In genomic region chr1:150065684-150066083, GRCm38 (mm10) we compare ENCODE assay signal across 27 mouse cellular contexts. TPM values are rescaled to one million over a fixed set of nuclear protein-coding genes. Genes with fewer than 3 reads are reported as not detected.
DNase-seq lines count a peak whose midpoint lies in the region; ATAC-seq and TF ChIP-seq lines count a peak whose summit lies in the region.
"Had no signal": no experiment of that assay in that cellular context is flagged by ENCODE, and none has a peak within 500 bp of the region (broad histone marks: within the 10 kb centered on the region; RNA-seq: fewer than 3 reads in every experiment).

No protein-coding gene starts in this region.

- DNase-seq in 3T3-L1 (ENCODE audit: low read depth, low spot score), result peak; percentile 41
- DNase-seq in hindbrain, postnatal 0 days (ENCODE audit: low spot score), result no peak
- DNase-seq in cerebellum, postnatal 10 days, result no peak
- no peak for DNase-seq in adrenal gland, adult 18-20 months (ENCODE audit: low spot score in 2 of 2)
- DNase-seq: adrenal gland, adult 2 months; adrenal gland, postnatal 10 days; adrenal gland, postnatal 25 days; B cell, adult 2 months; cerebellum, adult 11 months; cerebellum, adult 18-20 months; cerebellum, adult 8-10 months; cerebellum, adult 9-11 months; cerebellum, postnatal 25 days; forebrain, postnatal 0 days had no signal

- WGBS in hindbrain, postnatal 0 days, result 88% methylated on average over 1 of the region's 1 CpGs

- peaks cover 2% of the 10 kb centered on the region; the same call in 1 of the 2 replicates for H3K4me1 ChIP-seq in embryonic fibroblast, embryonic 13.5 days (ENCODE audit: control insufficient read depth, insufficient read depth, low read length)
- no peaks in the 10 kb centered on the region for H3K4me1 ChIP-seq in hindbrain, postnatal 0 days (ENCODE audit: insufficient read depth, low read length)
- H3K4me1 ChIP-seq: embryonic facial prominence, embryonic 10.5 days; embryonic facial prominence, embryonic 12.5 days; forebrain, embryonic 10.5 days; forebrain, embryonic 12.5 days; forebrain, embryonic 15.5 days had no signal

- H3K9ac ChIP-seq in hindbrain, postnatal 0 days (replicated peaks; ENCODE audit: low read length), result no peak overlapping the region
- H3K9ac ChIP-seq: embryonic facial prominence, embryonic 12.5 days; forebrain, embryonic 12.5 days; forebrain, embryonic 15.5 days; forebrain, postnatal 0 days had no signal

- ATAC-seq in megakaryocyte, adult 5-6 weeks (ENCODE audit: poor library complexity, severe bottlenecking), result peak; percentile 65
- ATAC-seq in hindbrain, postnatal 0 days, result no peak
- ATAC-seq: activated CD4-positive, CD25-positive, alpha-beta regulatory T cell, adult 4 months; CD4-positive, CD25-positive, alpha-beta regulatory T cell, adult 4 months; forebrain, embryonic 15.5 days; forebrain, postnatal 0 days; Patski had no signal

- no peaks in the 10 kb centered on the region for H3K27me3 ChIP-seq in hindbrain, postnatal 0 days (ENCODE audit: insufficient read depth, low read length)
- H3K27me3 ChIP-seq: CH12.LX; embryonic facial prominence, embryonic 12.5 days; forebrain, embryonic 12.5 days; forebrain, embryonic 15.5 days; Patski had no signal

- peak overlapping the region; percentile 57; the same call in 1 of the 2 replicates for H3K27ac ChIP-seq in embryonic fibroblast, embryonic 13.5 days (ENCODE audit: insufficient read depth, low read length)
- no peak overlapping the region for H3K27ac ChIP-seq in hindbrain, postnatal 0 days
- H3K27ac ChIP-seq: embryonic facial prominence, embryonic 10.5 days; embryonic facial prominence, embryonic 12.5 days; forebrain, embryonic 10.5 days; forebrain, embryonic 12.5 days; forebrain, embryonic 15.5 days had no signal

- TF ChIP-seq CTCF in embryonic fibroblast, embryonic 13.5 days (IDR thresholded peaks at IDR 0.05; ENCODE audit: borderline replicate concordance, insufficient read depth, low read length), result no peak
- no peak for TF ChIP-seq CTCF in hindbrain, postnatal 0 days (IDR thresholded peaks at IDR 0.05; ENCODE audit: low read depth)

- TF ChIP-seq POLR2A in embryonic fibroblast, embryonic 13.5 days (IDR thresholded peaks at IDR 0.05; ENCODE audit: low read depth, low read length), result no peak

- H3K4me3 ChIP-seq in embryonic fibroblast, embryonic 13.5 days (ENCODE audit: insufficient read depth, low read length), result no peak overlapping the region
- no peak overlapping the region for H3K4me3 ChIP-seq in hindbrain, postnatal 0 days (ENCODE audit: low read length)
- H3K4me3 ChIP-seq: embryonic facial prominence, embryonic 10.5 days; embryonic facial prominence, embryonic 12.5 days; erythroblast, embryonic 14.5 days; forebrain, embryonic 10.5 days; forebrain, embryonic 12.5 days; forebrain, embryonic 15.5 days had no signal

- no peaks in the 10 kb centered on the region for H3K9me3 ChIP-seq in hindbrain, postnatal 0 days (ENCODE audit: low read length)
- H3K9me3 ChIP-seq: embryonic facial prominence, embryonic 10.5 days; embryonic facial prominence, embryonic 12.5 days; forebrain, embryonic 10.5 days; forebrain, embryonic 12.5 days; forebrain, embryonic 15.5 days had no signal

- H3K4me2 ChIP-seq in hindbrain, postnatal 0 days (ENCODE audit: low read depth, low read length), result no peak overlapping the region
- H3K4me2 ChIP-seq: embryonic facial prominence, embryonic 12.5 days; forebrain, embryonic 12.5 days; forebrain, embryonic 15.5 days had no signal

- H3K36me3 ChIP-seq in hindbrain, postnatal 0 days (ENCODE audit: insufficient read depth, low read length), result no peaks in the 10 kb centered on the region
- H3K36me3 ChIP-seq: embryonic facial prominence, embryonic 10.5 days; embryonic facial prominence, embryonic 12.5 days; forebrain, embryonic 10.5 days; forebrain, embryonic 12.5 days; forebrain, embryonic 15.5 days; G1E had no signal

RNA-seq across cellular contexts. Expression of gene Ptgs2, which starts 34.1 kb away (rescaled TPM):
- polyA plus RNA-seq in embryonic fibroblast, embryonic 13.5 days (2011; ENCODE audit: insufficient read length, low read depth, missing spikeins), result 60.3 and 202 TPM in 2 replicates
- total RNA-seq in megakaryocyte, adult 5-6 weeks (2015), result 4.4 and 7.4 TPM in 2 replicates
- 2.2 and 5.9 TPM in 2 replicates for total RNA-seq in megakaryocyte, adult 5-6 weeks (2017)
- 0.37 and 0.43 TPM in 2 replicates for total RNA-seq in hindbrain, postnatal 0 days (2014; rRNA removed)
- 0.08 and 0.21 TPM in 2 replicates for polyA plus RNA-seq in hindbrain, postnatal 0 days (2015; fragmentation: Nextera tagmentation; extraction: Ambion mirVana)
- total RNA-seq in adrenal gland, adult 18-20 months (2021), result 1 to 10 TPM; 1.1 to 1.2 TPM
- total RNA-seq: G1E had no signal
- polyA plus RNA-seq: activated CD4-positive, CD25-positive, alpha-beta regulatory T cell, adult 4 months; CD4-positive, CD25-positive, alpha-beta regulatory T cell, adult 4 months; erythroblast, embryonic 14.5 days; forebrain, embryonic 10.5 days; forebrain, embryonic 15.5 days; G1E had no signal
